Mouse (Mus musculus) embryonic fibroblast, embryonic 13.5 days (primary cell): ENCODE results near the gene Msmp. TPM values are rescaled to one million over a fixed set of nuclear protein-coding genes. Genes with fewer than 3 reads are reported as not detected.

ENCODE experiments used
- H3K27ac ChIP-seq: 2 replicates; pipeline ENCODE4 v1.5.1; 2012; ENCODE audit warnings: low read length, control low read depth, inconsistent platforms; ENCODE audit not compliant: insufficient read depth
- H3K4me1 ChIP-seq: 2 replicates; pipeline ENCODE4 v1.6.1; 2011; ENCODE audit warnings: low read length; ENCODE audit not compliant: control insufficient read depth, insufficient read depth
- H3K4me3 ChIP-seq: 2 replicates; pipeline ENCODE4 v1.5.1; 2011; ENCODE audit warnings: mild to moderate bottlenecking, control low read depth, low read length; ENCODE audit not compliant: insufficient read depth
- CTCF ChIP-seq: IDR thresholded peaks from 2 replicates; pipeline ENCODE4 v1.5.1; 2011; ENCODE audit warnings: mild to moderate bottlenecking, control low read depth, low read length, moderate library complexity, borderline replicate concordance; ENCODE audit not compliant: insufficient read depth
- POLR2A ChIP-seq: IDR thresholded peaks from 2 replicates; pipeline ENCODE4 v1.6.1; 2011; ENCODE audit warnings: low read depth, mild to moderate bottlenecking, control low read depth, low read length, moderate library complexity
- polyA plus RNA-seq: library from polyadenylated mRNA; stranded (reverse); fragments of >200 nt; gene quantifications from 2 replicates; pipeline ENCODE4 v1.2.4, GENCODE M21; 2011; ENCODE audit warnings: low read depth; ENCODE audit not compliant: missing spikeins, insufficient read length

The Msmp gene
- polyA plus RNA-seq, 1 experiment = not detected

DNA sequence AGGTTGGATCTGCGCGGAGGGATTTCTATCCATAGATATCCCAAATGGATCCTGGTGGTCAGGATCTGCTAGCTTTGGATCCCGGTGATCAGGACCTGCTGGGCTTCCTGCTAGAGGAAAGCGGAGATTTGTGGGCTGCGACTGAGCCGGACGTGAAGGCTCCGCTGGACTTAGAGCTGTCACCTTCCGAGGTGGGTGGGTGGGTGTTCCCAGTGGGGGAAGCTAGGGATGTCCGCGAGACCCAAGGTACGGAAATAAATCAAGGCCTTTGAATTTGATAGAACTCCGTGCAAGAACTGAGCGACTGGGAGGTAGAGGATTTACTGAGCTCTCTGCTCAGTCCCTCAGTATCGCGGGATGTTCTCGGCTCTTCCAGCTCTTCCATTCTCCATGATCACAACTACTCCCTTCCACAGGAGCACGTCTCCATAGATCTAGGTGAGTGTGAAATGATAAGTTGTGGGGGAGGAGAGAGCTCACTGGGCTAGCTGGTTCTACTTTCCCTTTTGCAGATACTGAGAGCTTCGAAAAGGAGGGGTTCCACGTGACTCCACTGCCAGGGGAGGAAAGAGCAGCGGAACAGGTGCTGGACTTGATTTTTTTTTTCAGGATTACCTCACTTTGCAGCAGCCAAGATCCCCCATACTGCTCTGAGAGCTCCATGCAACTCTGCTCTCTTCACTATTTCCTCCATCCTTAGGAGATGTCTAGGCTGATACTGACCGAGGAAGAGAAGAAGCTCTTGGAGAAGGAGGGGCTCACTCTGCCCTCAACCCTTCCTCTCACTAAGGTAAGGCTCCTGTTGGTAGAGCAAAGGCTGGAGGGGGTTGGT, 21.3 kb downstream of the Msmp start:
- H3K27ac ChIP-seq = peak overlapping the region; percentile 68
- H3K4me1 ChIP-seq = peaks cover 5% of the 10 kb centered on the region; the same call in 1 of the 2 replicates
- peak overlapping the region; percentile 92 for H3K4me3 ChIP-seq
- TF ChIP-seq CTCF (no peak), POLR2A (no peak)

DNA sequence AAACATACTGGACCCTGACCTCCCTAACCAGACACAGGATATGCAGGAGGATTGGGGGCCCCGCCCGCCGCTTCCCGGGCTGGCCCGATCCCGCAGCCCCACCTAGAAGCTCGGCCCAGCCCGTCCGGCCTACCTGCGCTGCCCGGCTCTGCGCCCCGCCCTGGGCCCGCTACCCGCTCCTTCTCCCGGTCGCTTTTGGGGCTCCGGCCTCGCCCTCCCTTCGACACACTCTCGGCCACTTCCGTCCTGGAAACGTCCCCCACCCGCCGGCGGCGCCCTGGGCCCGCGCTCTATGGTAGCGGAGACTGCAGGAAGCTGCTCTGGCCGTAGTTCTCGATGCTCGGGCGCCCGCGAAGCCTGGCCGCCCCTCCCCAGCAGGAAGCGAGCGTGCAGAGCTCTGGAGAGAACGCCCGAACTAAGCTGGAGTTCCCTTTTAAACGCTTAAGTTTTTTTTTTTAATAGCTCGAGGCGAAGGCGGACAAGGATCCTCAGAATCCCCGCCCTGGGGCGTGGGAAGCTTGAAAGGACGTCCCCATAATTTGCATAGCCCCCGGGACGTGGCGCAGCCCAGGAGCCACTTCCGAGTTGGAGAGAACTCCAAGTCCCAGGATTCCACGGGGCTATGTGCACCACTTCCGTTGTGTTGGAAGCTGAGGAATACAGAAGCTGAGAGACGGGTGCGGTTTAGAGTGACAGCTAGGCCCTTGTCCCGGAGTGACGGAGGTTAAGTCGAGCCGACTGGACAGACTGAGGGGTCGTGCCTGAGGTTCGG, 22.1 kb downstream of the Msmp start, which contains the start of the genes Creb3 and Tln1:
Gene Creb3 (plus strand): TSS at position 336 of the 772 bp plus-strand sequence.
Gene Tln1 (minus strand): TSS at position 695 of the 772 bp plus-strand sequence.
- peak within 1 kb of the TSS; percentile 99 for H3K27ac ChIP-seq
- peak within 1 kb of the TSS; percentile 92 for H3K4me3 ChIP-seq
- TF ChIP-seq CTCF = no peak
- TF ChIP-seq POLR2A = peak; percentile 75
- H3K4me1 ChIP-seq = peaks cover 9% of the 10 kb centered on the region; the same call in 1 of the 2 replicates

DNA sequence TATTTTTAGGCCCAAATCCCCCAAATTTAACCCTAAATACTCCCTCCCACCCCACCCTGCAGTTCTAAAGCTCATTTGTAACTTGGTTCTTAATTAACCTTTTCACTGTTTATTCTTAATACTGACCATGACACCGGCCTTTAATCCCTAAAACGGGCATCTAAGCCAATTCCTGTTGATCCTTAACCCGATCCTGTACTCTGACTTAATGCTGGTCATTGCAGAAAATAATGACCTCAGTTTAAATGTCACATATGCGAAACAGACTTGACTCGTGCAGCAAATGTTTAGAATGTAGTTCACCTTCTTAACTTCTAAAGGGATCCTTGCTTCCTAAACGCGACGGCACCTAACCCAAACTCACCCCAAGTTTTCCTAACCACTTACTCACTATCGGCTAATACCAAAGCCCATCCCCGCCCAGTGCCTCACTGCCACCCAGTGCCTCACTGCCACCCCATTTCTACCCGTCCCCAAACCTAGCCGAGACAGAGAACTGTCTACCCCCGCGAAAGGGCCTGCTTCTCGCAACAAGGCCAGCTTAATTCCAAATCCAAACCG, 22.8 kb downstream of the Msmp start:
- Histone ChIP-seq H3K27ac (peak overlapping the region; percentile 99), H3K4me3 (peak overlapping the region; percentile 92), H3K4me1 (peaks cover 11% of the 10 kb centered on the region; the same call in 1 of the 2 replicates)
- TF ChIP-seq POLR2A (no peak; the same call in 1 of the 2 replicates), CTCF (no peak)

DNA sequence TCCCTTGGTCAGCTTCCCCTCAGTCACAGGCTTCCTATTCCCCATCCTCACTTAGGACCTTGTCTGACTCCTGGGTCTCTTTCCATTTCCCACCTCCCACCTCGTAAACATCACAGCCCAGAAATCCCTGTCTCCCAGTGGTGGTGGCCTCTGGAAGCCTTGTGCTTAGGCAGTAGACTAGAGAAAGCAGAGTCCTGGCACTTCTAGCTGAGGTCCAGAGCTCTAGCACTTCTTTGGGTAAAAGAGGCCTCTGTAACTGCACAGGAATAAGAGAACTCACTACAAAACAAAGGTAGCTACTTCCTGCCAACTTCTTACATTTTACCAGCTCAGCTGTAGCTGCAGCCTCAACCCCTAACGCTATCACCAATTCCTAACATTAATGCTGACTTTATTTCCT, 23.3 kb downstream of the Msmp start:
- Histone ChIP-seq H3K4me3 (peak overlapping the region; percentile 92), H3K4me1 (peaks cover 11% of the 10 kb centered on the region; the same call in 1 of the 2 replicates), H3K27ac (peak overlapping the region; percentile 99)
- TF ChIP-seq POLR2A = no peak
- TF ChIP-seq CTCF = no peak

DNA sequence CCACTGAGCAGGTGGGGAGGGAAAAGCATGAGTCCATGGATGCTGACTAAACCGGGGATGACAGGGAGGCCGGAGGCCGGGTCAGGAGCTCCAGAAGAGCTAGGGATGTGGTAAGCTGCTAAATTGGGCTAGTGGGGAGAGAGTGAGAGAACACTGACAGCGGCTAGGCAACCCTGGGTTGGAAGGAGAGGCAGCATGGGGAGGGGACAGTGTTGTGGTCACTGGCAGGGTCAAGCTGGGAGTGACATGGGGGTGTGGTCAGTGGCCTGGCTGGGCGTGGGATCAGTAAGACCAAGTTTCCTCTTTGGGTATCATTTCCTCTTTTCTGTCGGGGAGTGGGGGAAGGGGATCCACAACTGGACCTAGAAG, 24.1 kb downstream of the Msmp start:
- Histone ChIP-seq H3K4me3 (peak overlapping the region; percentile 92), H3K4me1 (peaks cover 11% of the 10 kb centered on the region; the same call in 1 of the 2 replicates), H3K27ac (peak overlapping the region; percentile 95)
- TF ChIP-seq CTCF (no peak), POLR2A (peak; percentile 35; the same call in 1 of the 2 replicates)

DNA sequence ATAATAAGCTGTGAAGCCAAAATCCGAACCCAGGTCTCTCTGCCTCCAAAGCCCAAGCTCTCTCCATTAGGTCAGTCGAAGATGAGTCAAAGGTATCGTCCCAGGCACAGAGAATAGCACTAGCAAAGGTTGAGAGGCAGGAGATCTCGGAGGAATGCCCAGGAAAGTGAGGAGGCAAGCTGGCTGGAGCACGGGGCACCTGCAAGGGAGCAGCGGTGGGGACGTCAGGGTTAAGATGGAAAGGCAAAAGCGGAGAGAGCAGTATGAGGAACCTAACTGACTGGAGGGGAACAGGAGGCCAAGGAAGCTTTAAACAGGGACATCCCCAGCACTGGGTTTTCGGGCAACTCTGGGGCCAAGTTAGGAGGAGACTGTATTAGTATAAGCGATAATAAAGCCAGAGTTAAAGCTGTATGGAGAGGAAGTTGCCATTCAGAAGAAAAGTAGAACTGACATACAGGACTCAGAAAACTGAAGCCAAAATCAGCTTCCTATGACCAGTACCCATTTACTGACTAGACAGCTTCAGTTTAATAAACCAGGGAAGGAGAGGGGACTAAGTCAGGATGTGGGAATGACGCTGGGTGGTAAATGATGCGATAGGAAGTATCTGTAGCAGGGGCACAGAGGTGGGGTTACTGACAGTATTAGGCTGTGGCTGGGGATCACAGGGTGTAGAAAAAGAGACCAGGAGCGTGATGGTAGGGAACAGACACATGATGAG, 24.6 kb downstream of the Msmp start:
- H3K4me3 ChIP-seq = peak overlapping the region; percentile 92
- H3K27ac ChIP-seq = peak overlapping the region; percentile 95
- TF ChIP-seq POLR2A (no peak), CTCF (no peak)
- peaks cover 11% of the 10 kb centered on the region; the same call in 1 of the 2 replicates for H3K4me1 ChIP-seq

DNA sequence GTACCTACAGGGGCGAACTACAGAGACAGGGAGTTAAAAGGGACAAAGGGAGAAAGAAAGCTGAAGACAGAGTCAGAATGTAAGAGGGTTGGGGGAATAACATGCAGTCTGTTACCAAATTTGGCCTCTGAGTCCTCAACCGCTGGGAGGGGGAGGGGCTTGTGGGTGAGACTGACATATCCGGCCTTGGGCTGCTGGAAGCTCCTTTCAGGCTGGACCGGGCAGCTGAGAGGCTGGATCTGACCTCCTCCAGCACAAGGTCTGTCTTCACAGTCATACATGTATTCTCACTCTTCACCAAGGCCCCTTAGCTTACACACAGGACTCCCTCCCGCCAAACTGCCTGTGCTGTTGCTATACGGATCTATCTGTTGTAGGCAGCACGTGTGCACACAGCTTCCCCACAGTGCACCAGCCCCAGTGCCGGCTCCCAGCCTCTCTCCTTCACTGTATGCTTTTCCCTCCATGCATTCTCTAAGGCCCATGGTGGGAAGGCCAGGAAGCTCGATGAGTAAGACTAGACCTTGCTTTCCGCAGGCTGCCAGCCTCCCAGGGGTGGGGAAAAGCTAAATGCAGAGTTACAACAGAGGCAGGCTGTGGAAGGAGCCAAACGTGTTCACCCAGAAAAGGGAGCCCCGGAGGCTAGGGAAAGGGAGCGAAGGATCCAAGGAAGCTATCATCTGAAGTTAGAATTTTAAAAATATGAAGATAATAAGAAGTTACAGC, 25.5 kb downstream of the Msmp start:
- TF ChIP-seq CTCF (no peak), POLR2A (peak; percentile 92)
- H3K27ac ChIP-seq = peak overlapping the region; percentile 95
- H3K4me1 ChIP-seq = peaks cover 9% of the 10 kb centered on the region; the same call in 1 of the 2 replicates
- H3K4me3 ChIP-seq = peak overlapping the region; percentile 28

DNA sequence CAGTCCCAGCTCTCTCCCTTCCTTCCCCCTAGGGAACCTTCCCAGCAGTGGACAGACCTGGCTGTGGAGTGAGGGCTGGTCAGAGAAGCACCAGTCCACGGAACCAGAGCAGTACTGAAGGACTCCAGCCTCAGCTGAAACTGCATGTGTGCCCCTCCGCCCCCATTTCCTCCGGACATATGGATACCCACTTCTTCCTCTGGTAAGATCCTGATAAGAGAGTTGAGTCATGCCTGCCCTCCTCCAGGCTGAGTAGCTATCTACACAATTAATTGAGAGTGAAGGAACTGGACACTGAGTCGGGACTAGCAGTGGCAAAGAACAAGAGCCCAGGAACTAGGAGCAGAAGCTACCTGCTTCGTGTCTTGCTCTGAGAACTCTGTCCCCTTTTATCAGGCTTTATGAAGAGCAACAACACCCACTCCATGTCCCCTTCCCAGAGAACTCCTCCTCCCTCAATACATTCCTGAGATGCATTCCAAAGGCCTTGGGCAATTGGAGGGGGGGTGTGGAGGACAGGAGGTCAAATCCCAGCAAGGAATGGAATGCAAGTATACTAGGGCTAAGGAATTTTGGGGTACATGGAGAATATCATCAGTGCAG, 26.2 kb downstream of the Msmp start:
- Histone ChIP-seq H3K4me1 (peaks cover 9% of the 10 kb centered on the region; the same call in 1 of the 2 replicates), H3K27ac (peak overlapping the region; percentile 95), H3K4me3 (peak overlapping the region; percentile 28)
- TF ChIP-seq CTCF (no peak), POLR2A (peak; percentile 79)
